Mouse (Mus musculus) embryonic facial prominence, embryonic 11.5 days (tissue): Measurements from ENCODE around the gene Rgs8. TPM values are rescaled to one million over a fixed set of nuclear protein-coding genes. Genes with fewer than 3 reads are reported as not detected.

Experiments
- ATAC-seq: fragments of 200-750 bp; cut with Nextera tagmentation; replicated peaks from 2 replicates; pipeline ENCODE4 v1.8.0; 2017; ENCODE audit warnings: low read depth; ENCODE audit not compliant: insufficient number of reproducible peaks, low FRiP score, low TSS enrichment
- DNase-seq: peaks from one replicate; pipeline ENCODE4 v3.0.0-alpha.2; 2015; ENCODE audit warnings: low spot score
- H3K27ac ChIP-seq: fragments of 300-500 bp; sonication (generic); replicated peaks from 2 replicates; pipeline ENCODE4 v1.5.1; 2014; ENCODE audit warnings: mild to moderate bottlenecking, low read depth, low read length, control low read depth
- H3K27me3 ChIP-seq: fragments of 300-500 bp; sonication (generic); 2 replicates; pipeline ENCODE4 v1.6.1; 2014; ENCODE audit warnings: mild to moderate bottlenecking, low read length, moderate library complexity, mixed read lengths; ENCODE audit not compliant: control insufficient read depth, insufficient read depth
- H3K36me3 ChIP-seq: fragments of 300-500 bp; sonication (generic); replicated peaks from 2 replicates; pipeline ENCODE4 v1.6.1; 2014; ENCODE audit warnings: low read depth, mild to moderate bottlenecking, low read length, moderate library complexity, mixed read lengths; ENCODE audit not compliant: control insufficient read depth, insufficient read depth
- H3K4me1 ChIP-seq: fragments of 300-500 bp; sonication (generic); 2 replicates; pipeline ENCODE4 v1.6.1; 2014; ENCODE audit warnings: low read length, mixed read lengths; ENCODE audit not compliant: control insufficient read depth, insufficient read depth
- H3K4me2 ChIP-seq: fragments of 300-500 bp; sonication (generic); 2 replicates; pipeline ENCODE4 v1.6.1; 2014; ENCODE audit warnings: low read depth, mild to moderate bottlenecking, control low read depth, low read length, moderate library complexity
- H3K4me3 ChIP-seq: fragments of 300-500 bp; sonication (generic); 2 replicates; pipeline ENCODE4 v1.5.1; 2014; ENCODE audit warnings: low read depth, low read length, control low read depth
- H3K9ac ChIP-seq: fragments of 300-500 bp; sonication (generic); replicated peaks from 2 replicates; pipeline ENCODE4 v1.6.1; 2014; ENCODE audit warnings: mild to moderate bottlenecking, control low read depth, low read length
- H3K9me3 ChIP-seq: fragments of 300-500 bp; sonication (generic); replicated peaks from 2 replicates; pipeline ENCODE4 v1.6.1; 2016; ENCODE audit warnings: mild to moderate bottlenecking, low read length, inconsistent platforms, mixed read lengths; ENCODE audit not compliant: control insufficient read depth
- WGBS: fragments of 180-500 bp; shearing (Covaris S2); extraction: QIAGEN DNeasy Blood & Tissue Kit; methylation state at CpG from one replicate; pipeline ENCODE4 v1.1.7; 2014; 5-methylcytosine and 5-hydroxymethylcytosine counted together
- polyA plus RNA-seq: library from polyadenylated mRNA; unstranded; fragments of >200 nt; fragmentation: Nextera tagmentation; extraction: Ambion mirVana; gene quantifications from 2 replicates; pipeline ENCODE4 v1.2.1, GENCODE M21; 2014

Rgs8 gene
- polyA plus RNA-seq, 1 experiment from 2014 or later: 1.9 TPM

DNA sequence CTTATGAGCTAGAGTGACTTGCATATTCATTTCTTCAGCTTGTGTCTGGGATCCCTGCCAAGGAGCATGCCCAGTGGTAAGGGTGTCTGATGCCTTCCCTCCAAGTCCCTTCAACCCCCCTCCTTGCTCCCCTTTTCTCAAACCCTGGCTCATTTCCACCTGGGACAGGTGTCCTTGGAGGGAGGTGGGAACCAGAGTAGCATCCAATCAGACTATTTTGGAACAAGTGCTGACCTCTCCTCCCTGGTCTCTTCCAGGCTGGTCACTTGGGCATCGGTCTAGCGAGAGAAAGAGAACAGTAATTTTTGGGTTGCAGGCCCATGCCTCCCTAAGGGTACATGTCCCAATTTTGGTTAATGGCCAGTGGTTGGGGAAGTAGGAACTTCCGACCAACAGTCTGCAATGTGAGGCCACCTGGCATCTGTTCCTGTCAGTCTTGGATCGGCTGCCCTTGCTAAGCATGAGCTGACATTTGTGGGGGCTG lies 14.5 kb downstream of the Rgs8 start:
- Histone ChIP-seq H3K27ac (no peak overlapping the region), H3K9ac (no peak overlapping the region), H3K9me3 (no peaks in the 10 kb centered on the region), H3K4me2 (no peak overlapping the region), H3K4me1 (no peaks in the 10 kb centered on the region; the same call in 1 of the 2 replicates), H3K36me3 (no peaks in the 10 kb centered on the region), H3K27me3 (no peaks in the 10 kb centered on the region), H3K4me3 (no peak overlapping the region)
- ATAC-seq (no peak), DNase-seq (no peak)
- 68% methylated on average over 4 of the region's 4 CpGs for WGBS

DNA sequence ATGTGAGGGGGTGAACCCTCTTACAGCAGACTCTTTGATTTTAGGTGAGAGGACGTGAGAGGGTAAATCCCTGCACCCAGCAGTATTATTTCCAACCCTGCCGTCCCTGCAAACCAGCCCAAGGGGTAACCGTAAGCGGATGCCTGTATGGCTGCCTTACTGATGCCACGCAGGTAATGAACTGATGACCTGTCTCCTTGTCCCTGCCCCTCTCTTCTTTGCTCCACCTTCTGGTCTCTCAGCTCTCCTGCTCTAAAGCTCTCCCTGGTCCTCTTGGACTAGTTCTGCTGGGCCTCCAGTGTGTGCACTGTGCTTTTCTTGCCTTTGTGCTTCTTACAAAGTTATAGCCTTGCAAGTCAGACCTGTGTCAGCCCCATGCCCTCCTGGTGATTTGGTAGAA lies 15.0 kb downstream of the Rgs8 start:
- H3K9ac ChIP-seq: no peak overlapping the region
- no peak overlapping the region for H3K4me3 ChIP-seq
- H3K4me2 ChIP-seq: no peak overlapping the region
- ATAC-seq (no peak), DNase-seq (no peak)
- H3K27ac ChIP-seq: no peak overlapping the region
- no peaks in the 10 kb centered on the region; the same call in 1 of the 2 replicates for H3K4me1 ChIP-seq
- H3K9me3 ChIP-seq: no peaks in the 10 kb centered on the region
- no peaks in the 10 kb centered on the region for H3K27me3 ChIP-seq
- no peaks in the 10 kb centered on the region for H3K36me3 ChIP-seq
- WGBS: 75% methylated on average over 5 of the region's 5 CpGs

DNA sequence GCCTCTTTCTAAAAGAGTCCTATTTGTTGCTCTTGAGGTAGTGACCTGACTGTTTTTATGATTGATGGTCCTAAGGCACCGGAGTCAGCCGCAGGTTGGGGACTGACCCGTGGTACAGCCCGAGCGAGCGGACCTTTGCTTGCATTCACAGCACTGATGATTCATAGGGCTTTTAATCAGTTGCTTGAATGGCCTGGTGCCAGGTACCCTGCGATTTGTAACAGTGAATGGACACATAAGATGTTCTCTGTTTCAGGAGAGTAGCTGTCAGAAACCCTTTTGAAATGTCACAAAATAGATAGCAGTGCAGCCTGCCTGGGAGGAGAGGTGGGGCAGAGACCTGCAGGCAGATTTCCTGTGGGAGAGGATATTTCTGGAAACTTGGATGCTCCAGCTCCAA lies 16.3 kb downstream of the Rgs8 start:
- Histone ChIP-seq H3K9ac (no peak overlapping the region), H3K4me3 (no peak overlapping the region), H3K4me2 (no peak overlapping the region), H3K27me3 (no peaks in the 10 kb centered on the region), H3K36me3 (no peaks in the 10 kb centered on the region), H3K4me1 (no peaks in the 10 kb centered on the region; the same call in 1 of the 2 replicates), H3K27ac (no peak overlapping the region), H3K9me3 (no peaks in the 10 kb centered on the region)
- no peak for ATAC-seq
- WGBS: 82% methylated on average over 7 of the region's 7 CpGs
- DNase-seq: no peak

- Histone ChIP-seq H3K27ac (no peak overlapping the region), H3K4me2 (no peak overlapping the region), H3K4me1 (no peaks in the 10 kb centered on the region; the same call in 1 of the 2 replicates), H3K9ac (no peak overlapping the region), H3K9me3 (no peaks in the 10 kb centered on the region), H3K27me3 (no peaks in the 10 kb centered on the region), H3K4me3 (no peak overlapping the region), H3K36me3 (no peaks in the 10 kb centered on the region)
- 65% methylated on average over 3 of the region's 3 CpGs for WGBS
- no peak for DNase-seq
- ATAC-seq: no peak
Observed at GRCm38 (mm10) chr1:153669728-153670127, 16.9 kb downstream of the Rgs8 start.

GRCm38 (mm10) chr1:153671352-153671751 lies 18.5 kb downstream of the Rgs8 start:
- Histone ChIP-seq H3K4me2 (no peak overlapping the region), H3K36me3 (no peaks in the 10 kb centered on the region), H3K4me1 (no peaks in the 10 kb centered on the region), H3K9me3 (no peaks in the 10 kb centered on the region), H3K27ac (no peak overlapping the region), H3K9ac (no peak overlapping the region), H3K27me3 (no peaks in the 10 kb centered on the region), H3K4me3 (no peak overlapping the region)
- 81% methylated on average over 3 of the region's 3 CpGs for WGBS
- DNase-seq (no peak), ATAC-seq (no peak)

GRCm38 (mm10) chr1:153672698-153673097 lies 19.9 kb downstream of the Rgs8 start:
- no peak overlapping the region for H3K9ac ChIP-seq
- H3K27me3 ChIP-seq: no peaks in the 10 kb centered on the region
- ATAC-seq: no peak
- no peak overlapping the region for H3K4me2 ChIP-seq
- H3K36me3 ChIP-seq: no peaks in the 10 kb centered on the region
- no peak for DNase-seq
- no peak overlapping the region for H3K4me3 ChIP-seq
- no peaks in the 10 kb centered on the region for H3K4me1 ChIP-seq
- no peak overlapping the region for H3K27ac ChIP-seq
- WGBS: 61% methylated on average over 9 of the region's 9 CpGs
- no peaks in the 10 kb centered on the region for H3K9me3 ChIP-seq

DNA sequence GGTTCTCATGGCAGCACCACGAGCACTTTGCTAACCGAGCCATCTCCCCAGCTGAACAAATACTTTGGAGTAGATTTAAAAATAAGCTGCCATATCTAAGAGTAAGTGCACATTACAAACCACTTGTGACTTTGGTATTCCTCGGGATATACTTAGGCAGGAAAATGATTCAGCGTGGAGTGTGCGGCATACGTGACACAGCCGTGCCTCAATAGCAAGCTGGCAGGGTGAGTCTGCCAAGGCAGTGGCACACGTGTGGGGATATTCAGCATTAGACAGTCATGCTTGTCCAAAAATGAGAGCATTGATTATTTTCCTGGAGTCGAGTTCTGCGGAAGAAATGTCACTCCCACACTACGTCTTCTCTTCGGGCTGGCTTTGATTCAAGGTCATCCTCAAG lies 21.1 kb downstream of the Rgs8 start:
- Histone ChIP-seq H3K27ac (no peak overlapping the region), H3K27me3 (no peaks in the 10 kb centered on the region), H3K4me3 (no peak overlapping the region), H3K9ac (no peak overlapping the region), H3K4me2 (no peak overlapping the region), H3K4me1 (no peaks in the 10 kb centered on the region), H3K9me3 (no peaks in the 10 kb centered on the region), H3K36me3 (no peaks in the 10 kb centered on the region)
- ATAC-seq (no peak), DNase-seq (no peak)
- WGBS: 86% methylated on average over 12 of the region's 12 CpGs

DNA sequence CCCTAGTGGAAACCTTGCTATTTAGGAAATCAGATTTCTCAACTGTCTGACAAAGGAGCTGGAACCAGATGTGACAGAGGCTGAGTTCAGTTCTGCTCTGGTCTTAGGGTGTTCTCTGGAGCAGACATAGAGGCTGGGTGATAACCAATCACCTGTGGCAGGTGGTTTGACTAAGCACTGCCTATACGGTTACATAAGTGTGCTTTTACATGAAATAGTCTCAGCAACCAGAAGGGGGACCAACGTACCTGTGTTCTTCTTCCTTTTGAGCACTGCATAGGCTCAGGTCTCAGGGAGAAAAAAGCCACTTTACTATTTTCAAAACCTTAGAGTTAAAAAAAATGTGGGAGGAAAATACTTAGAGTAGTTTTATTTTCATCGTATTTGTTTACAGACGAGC lies 22.8 kb downstream of the Rgs8 start:
- Histone ChIP-seq H3K36me3 (no peaks in the 10 kb centered on the region), H3K4me1 (no peaks in the 10 kb centered on the region), H3K4me2 (no peak overlapping the region), H3K9me3 (no peaks in the 10 kb centered on the region), H3K27ac (no peak overlapping the region), H3K27me3 (no peaks in the 10 kb centered on the region), H3K9ac (no peak overlapping the region), H3K4me3 (no peak overlapping the region)
- 82% methylated on average over 4 of the region's 4 CpGs for WGBS
- DNase-seq: no peak
- 0 out of 2 replicates have a peak, but pooled peaks have one; percentile 23 for ATAC-seq
